Mouse (Mus musculus): ENCODE data around the gene Cpne9.

The Cpne9 gene

DNA sequence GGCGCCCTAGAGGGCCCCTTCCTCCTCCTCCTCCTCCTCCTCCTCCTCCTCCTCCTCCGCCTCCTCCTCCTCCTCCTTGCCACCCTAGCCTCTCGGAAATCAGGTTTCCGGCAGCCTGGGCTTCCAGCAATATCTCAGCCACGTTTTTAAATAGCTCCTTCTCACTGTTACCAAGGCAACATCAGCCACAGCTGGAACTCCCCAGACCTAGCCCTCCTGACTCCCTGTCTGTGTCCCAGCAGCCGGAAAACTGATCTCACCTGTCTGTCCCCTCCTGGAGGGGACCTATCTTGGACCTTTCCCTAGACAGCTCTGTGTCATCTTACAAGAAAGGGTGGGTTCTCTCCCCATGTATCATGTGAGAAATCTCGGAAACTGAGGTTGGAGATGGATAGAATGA, 60.2 kb downstream of the Cpne9 start:
- DNase-seq (ENCODE audit: low spot score in 2 of 2) = no peak

DNA sequence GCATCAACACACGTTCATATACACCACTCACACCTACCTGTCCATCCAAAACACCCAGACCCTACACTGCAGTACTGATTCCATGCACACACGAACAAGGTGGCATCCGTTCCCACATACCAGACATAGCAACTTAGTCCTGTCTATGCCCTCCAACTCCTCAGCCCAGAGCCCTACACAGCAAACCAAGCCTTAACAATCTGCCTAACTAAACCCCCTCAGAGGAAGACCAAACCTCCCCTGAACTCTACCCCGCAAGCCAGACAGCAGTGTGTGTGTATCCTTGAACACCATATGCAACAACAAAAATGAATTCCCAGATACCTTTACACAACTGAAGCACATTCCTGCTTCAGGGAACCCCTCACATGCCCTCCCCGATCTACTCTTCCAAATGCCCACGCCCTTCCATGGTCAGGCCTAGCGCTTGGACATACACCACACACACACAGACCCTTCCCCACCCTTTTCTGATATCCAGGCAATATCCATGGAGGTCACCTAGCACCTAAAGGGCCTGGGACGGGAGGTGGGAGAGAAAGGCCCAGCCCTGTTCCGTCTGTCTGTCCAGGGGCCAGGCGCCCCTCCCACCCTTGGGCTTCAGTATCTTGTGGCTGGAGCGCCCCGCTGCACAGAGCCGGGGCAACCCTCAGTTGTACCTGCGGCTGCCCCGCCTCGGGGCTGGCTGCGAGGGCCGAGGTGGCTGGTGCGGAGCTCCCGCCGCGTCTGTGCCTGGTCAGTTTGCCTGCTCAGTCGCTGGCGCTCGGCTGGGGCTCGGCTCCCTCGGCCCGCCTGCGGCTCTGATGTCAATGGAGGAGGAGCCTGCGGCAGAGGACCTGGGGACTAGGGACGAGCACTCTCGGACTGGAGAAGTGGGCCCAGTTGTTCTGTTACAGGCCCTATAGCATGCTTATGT, 61.3 kb downstream of the Cpne9 start, which contains the start of gene Camk1:
TSS of gene Camk1 (minus strand) at position 808 of the 916 bp plus-strand sequence.
- peak; percentile 74 to 77 for DNase-seq (ENCODE audit: low spot score in 2 of 2)

DNA sequence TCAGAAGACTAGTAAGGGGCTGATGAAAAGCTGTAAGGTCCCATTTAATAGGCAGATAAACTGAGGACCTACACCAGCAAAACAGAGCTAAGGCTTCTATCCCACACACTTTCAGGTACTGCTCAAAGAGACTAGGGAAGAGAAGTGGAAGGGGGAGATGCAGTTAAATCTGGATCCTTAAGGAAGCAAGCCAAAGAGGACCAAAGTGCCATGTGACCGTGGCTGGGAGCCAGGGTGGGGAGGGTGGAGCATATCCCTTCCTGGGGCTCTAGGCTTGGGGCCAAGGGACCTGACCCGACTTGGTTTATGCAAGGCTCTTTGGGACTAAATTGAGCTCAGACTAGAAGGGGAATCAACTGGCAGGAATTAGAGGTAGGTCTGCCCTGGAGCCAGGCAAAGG, 62.2 kb downstream of the Cpne9 start:
- peak; percentile 50 to 70 for DNase-seq (ENCODE audit: low spot score in 2 of 2)

DNA sequence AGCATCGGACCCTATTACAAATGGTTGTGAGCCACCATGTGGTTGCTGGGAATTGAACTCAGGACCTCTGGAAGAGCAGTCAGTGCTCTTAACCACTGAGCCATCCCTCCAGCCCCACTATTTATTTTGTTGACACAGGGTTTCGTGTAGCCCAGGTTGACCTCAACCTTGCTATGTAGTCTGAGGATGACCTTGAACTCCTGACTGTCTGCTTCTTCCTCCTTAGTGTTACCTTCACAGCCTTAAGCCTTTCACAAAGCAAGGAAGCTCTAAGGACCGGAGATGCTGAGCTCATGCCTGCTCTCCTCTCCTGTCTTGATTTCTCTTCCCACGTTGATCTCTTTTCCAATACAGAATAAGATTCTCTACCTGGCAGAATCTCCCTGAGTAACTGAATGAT, 64.8 kb downstream of the Cpne9 start:
- no peak for DNase-seq (ENCODE audit: low spot score in 2 of 2)

DNA sequence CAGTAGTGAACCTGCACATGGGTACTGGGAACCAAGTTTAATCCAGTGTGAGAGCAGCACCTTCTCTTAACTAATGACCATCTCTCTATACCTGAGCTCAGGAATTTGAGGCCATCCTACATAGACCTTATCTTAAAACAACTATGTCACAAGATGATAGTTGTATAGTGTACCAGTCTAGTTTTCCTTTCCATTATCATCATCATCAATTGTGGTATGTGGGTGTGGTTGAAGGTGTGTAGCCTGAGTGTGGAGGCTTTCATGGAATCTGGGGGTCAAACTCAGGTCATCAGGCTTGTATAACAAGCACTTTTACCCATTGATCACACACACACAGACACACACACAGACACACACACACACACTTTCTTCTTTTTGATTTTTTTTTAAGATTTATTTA, 68.4 kb downstream of the Cpne9 start:
- DNase-seq (ENCODE audit: low spot score in 2 of 2) = no peak

DNA sequence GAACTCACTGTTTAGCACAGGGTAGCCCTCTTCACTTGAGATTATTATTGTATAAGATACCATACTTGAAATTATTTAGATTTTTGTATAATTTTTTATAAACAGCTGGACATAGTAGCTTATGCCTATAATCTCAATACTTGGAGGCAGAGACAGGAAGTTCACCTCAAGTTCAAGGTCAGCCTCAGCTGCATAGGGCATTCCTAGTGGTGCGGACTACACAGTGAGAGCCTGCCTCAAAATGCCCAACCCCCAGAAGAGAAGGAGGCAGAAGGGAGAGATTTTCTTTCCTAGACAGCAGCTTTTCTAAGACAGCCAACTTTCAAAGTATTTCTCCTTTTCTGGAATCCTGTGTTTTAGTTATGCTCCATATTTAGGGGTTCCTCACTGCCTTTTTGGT, 69.1 kb downstream of the Cpne9 start:
- DNase-seq (ENCODE audit: low spot score in 2 of 2) = no peak

DNA sequence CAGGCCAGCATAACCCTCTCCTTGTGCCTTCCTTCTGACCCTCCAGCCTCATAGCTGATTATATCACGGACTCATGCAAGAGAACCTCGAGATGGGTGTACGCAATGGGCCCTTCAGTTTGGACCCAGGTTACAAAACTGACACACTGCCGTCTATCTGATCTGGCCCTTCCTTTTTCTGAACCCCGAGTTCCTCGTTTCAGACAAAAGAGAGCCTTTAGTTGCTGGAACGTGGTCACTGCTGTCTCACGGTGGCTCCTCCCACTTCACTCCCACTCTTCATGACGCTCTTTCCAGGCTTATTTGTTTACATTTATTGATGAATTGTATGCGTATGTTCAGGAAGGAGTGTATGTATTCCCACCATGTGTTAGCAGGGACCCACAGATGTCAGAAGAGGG, 69.5 kb downstream of the Cpne9 start:
- DNase-seq (ENCODE audit: low spot score in 2 of 2) = no peak

DNA sequence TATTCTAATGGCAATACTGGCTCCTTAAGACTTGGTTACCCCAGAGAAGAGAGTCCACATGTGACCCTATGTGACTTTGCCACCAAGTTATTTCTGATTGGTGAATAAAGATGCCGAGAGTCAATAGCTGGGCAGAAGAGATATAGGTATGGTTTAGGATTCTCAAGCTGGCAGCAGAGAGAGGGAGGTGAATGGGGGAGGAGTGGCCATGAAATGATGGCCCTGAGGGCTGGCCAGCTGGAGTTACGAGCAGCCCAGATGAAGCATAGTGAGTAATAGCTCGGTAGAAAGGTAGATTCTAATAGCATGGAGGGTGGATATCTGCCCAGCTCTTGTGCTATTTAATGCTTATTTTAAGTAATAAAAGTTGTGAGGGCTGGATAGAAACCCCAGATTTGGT, 70.7 kb downstream of the Cpne9 start:
- no peak for DNase-seq (ENCODE audit: low spot score in 2 of 2)

DNA sequence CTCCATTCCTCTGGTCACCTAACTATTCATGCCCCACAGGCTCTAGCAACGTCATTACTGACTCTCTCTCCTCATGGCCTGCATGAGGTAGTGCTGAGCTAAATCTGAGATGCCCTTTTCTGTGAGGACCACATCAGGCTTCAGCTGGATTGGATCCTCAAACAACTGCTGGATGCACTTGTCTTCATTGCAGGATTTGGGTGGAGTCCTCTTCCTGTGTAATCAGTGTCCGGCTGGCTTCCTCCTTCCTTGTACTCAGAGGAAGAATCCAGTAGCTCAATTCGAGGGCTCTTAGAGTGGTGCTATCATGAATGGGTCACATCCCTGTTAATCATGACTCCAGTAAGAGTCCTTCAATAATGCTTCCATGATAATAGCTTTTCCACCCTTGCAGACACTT, 71.6 kb downstream of the Cpne9 start:
- DNase-seq (ENCODE audit: low spot score in 2 of 2) = no peak
